Mouse (Mus musculus): ENCODE results near the gene Ddx28.

Ddx28 gene

GRCm38 (mm10) chr8:106011643-106011986 is at the start of gene Ddx28:
Ddx28 (minus strand) TSS chr8:106011882.
- no peak for DNase-seq

GRCm38 (mm10) chr8:106060521-106060920 is 48.8 kb upstream of the Ddx28 start:
- no peak for DNase-seq

GRCm38 (mm10) chr8:106059613-106060371 is 48.1 kb upstream of the Ddx28 start:
- DNase-seq, result no peak

GRCm38 (mm10) chr8:106058731-106059612 is 47.3 kb upstream of the Ddx28 start, which contains the start of gene Nfatc3:
Nfatc3 (plus strand) TSS chr8:106058840.
- DNase-seq, result peak; percentile 98

- no peak for DNase-seq
Observed at GRCm38 (mm10) chr8:106056455-106056982, 44.8 kb upstream of the Ddx28 start.

GRCm38 (mm10) chr8:106055038-106055437 is 43.4 kb upstream of the Ddx28 start:
- peak; percentile 73 for DNase-seq

GRCm38 (mm10) chr8:106054190-106054811 is 42.6 kb upstream of the Ddx28 start:
- DNase-seq, result peak; percentile 66

- no peak for DNase-seq
Observed at GRCm38 (mm10) chr8:106052510-106053089, 40.9 kb upstream of the Ddx28 start.

GRCm38 (mm10) chr8:106051068-106051467 is 39.4 kb upstream of the Ddx28 start:
- no peak for DNase-seq

GRCm38 (mm10) chr8:106049840-106050239 is 38.2 kb upstream of the Ddx28 start:
- DNase-seq, result no peak

GRCm38 (mm10) chr8:106047854-106048630 is 36.4 kb upstream of the Ddx28 start:
- no peak for DNase-seq

GRCm38 (mm10) chr8:106046872-106047559 is 35.3 kb upstream of the Ddx28 start:
- DNase-seq, result no peak

GRCm38 (mm10) chr8:106044151-106044550 is 32.5 kb upstream of the Ddx28 start:
- no peak for DNase-seq

- no peak for DNase-seq
Observed at GRCm38 (mm10) chr8:106043055-106043454, 31.4 kb upstream of the Ddx28 start.

GRCm38 (mm10) chr8:106040218-106040617 is 28.5 kb upstream of the Ddx28 start:
- DNase-seq, result no peak

GRCm38 (mm10) chr8:106039605-106040004 is 27.9 kb upstream of the Ddx28 start:
- DNase-seq, result no peak

- no peak for DNase-seq
Observed at GRCm38 (mm10) chr8:106038721-106039120, 27.0 kb upstream of the Ddx28 start.

GRCm38 (mm10) chr8:106022483-106022882 is 10.8 kb upstream of the Ddx28 start:
- DNase-seq, result peak; percentile 56

- no peak for DNase-seq
Observed at GRCm38 (mm10) chr8:106018039-106018438, 6.4 kb upstream of the Ddx28 start.

- DNase-seq, result no peak
Observed at GRCm38 (mm10) chr8:106017130-106017529, 5.4 kb upstream of the Ddx28 start.

- no peak for DNase-seq
Observed at GRCm38 (mm10) chr8:106016284-106016683, 4.6 kb upstream of the Ddx28 start.
